Mouse (Mus musculus): ENCODE data around the gene Sypl. TPM values are rescaled to one million over a fixed set of nuclear protein-coding genes. Genes with fewer than 3 reads are reported as not detected.

Sypl gene
- polyA plus RNA-seq, 1 experiment from 2014 or later, result 95.8 TPM

- Histone ChIP-seq H3K27me3 (replicated peaks) (peaks cover 10% of the 10 kb centered on the region; the same call in 1 of the 2 replicates), H3K27ac (ENCODE audit: poor library complexity, severe bottlenecking) (no peak overlapping the region), H3K4me3 (no peak overlapping the region), H3K9me3 (replicated peaks) (peaks cover 5% of the 10 kb centered on the region; the same call in 1 of the 2 replicates), H3K4me1 (replicated peaks) (no peaks in the 10 kb centered on the region), H3K4me2 (no peak overlapping the region), H3K9ac (no peak overlapping the region), H3K36me3 (no peaks in the 10 kb centered on the region)
- 73% methylated on average over 6 of the region's 6 CpGs for WGBS
- no peak for ATAC-seq (ENCODE audit: insufficient number of reproducible peaks, low FRiP score)
Measured at GRCm38 (mm10) chr12:33020011-33020410, 66.3 kb downstream of the Sypl start.

- WGBS, result 72% methylated on average over 9 of the region's 9 CpGs
- ATAC-seq (ENCODE audit: insufficient number of reproducible peaks, low FRiP score), result no peak
- Histone ChIP-seq H3K4me2 (no peak overlapping the region), H3K9me3 (replicated peaks) (peaks cover 5% of the 10 kb centered on the region; the same call in 1 of the 2 replicates), H3K9ac (no peak overlapping the region), H3K36me3 (no peaks in the 10 kb centered on the region), H3K27ac (ENCODE audit: poor library complexity, severe bottlenecking) (no peak overlapping the region), H3K4me1 (replicated peaks) (no peaks in the 10 kb centered on the region), H3K4me3 (no peak overlapping the region), H3K27me3 (replicated peaks) (peaks cover 5% of the 10 kb centered on the region; the same call in 1 of the 2 replicates)
Measured at GRCm38 (mm10) chr12:33021140-33021539, 67.4 kb downstream of the Sypl start.

- Histone ChIP-seq H3K9ac (no peak overlapping the region), H3K27me3 (replicated peaks) (no peaks in the 10 kb centered on the region), H3K4me3 (no peak overlapping the region), H3K36me3 (no peaks in the 10 kb centered on the region), H3K27ac (ENCODE audit: poor library complexity, severe bottlenecking) (no peak overlapping the region), H3K9me3 (replicated peaks) (peaks cover 5% of the 10 kb centered on the region; the same call in 1 of the 2 replicates), H3K4me2 (no peak overlapping the region), H3K4me1 (replicated peaks) (no peaks in the 10 kb centered on the region)
- 89% methylated on average over 4 of the region's 4 CpGs for WGBS
- ATAC-seq (ENCODE audit: insufficient number of reproducible peaks, low FRiP score), result no peak
Measured at GRCm38 (mm10) chr12:33021751-33022150, 68.1 kb downstream of the Sypl start.

GRCm38 (mm10) chr12:33024524-33024923 is 70.8 kb downstream of the Sypl start:
- H3K4me3 ChIP-seq, result no peak overlapping the region
- no peaks in the 10 kb centered on the region for H3K36me3 ChIP-seq
- no peak for ATAC-seq (ENCODE audit: insufficient number of reproducible peaks, low FRiP score)
- H3K4me1 ChIP-seq (replicated peaks), result peaks cover 21% of the 10 kb centered on the region
- 48% methylated on average over 6 of the region's 6 CpGs for WGBS
- no peak overlapping the region for H3K27ac ChIP-seq (ENCODE audit: poor library complexity, severe bottlenecking)
- no peak overlapping the region for H3K9ac ChIP-seq
- peaks cover 6% of the 10 kb centered on the region; the same call in 1 of the 2 replicates for H3K27me3 ChIP-seq (replicated peaks)
- no peak overlapping the region for H3K4me2 ChIP-seq
- peaks cover 5% of the 10 kb centered on the region; the same call in 1 of the 2 replicates for H3K9me3 ChIP-seq (replicated peaks)

GRCm38 (mm10) chr12:33027093-33027492 is 73.4 kb downstream of the Sypl start:
- WGBS, result 3% methylated on average over 10 of the region's 10 CpGs
- no peak overlapping the region for H3K27ac ChIP-seq (ENCODE audit: poor library complexity, severe bottlenecking)
- peaks cover 5% of the 10 kb centered on the region; the same call in 1 of the 2 replicates for H3K9me3 ChIP-seq (replicated peaks)
- H3K27me3 ChIP-seq (replicated peaks), result peaks cover 6% of the 10 kb centered on the region
- peak overlapping the region; percentile 52 for H3K4me2 ChIP-seq
- no peak overlapping the region for H3K9ac ChIP-seq
- peak; percentile 70; the same call in 1 of the 2 replicates for ATAC-seq (ENCODE audit: insufficient number of reproducible peaks, low FRiP score)
- no peaks in the 10 kb centered on the region for H3K36me3 ChIP-seq
- peaks cover 21% of the 10 kb centered on the region for H3K4me1 ChIP-seq (replicated peaks)
- no peak overlapping the region for H3K4me3 ChIP-seq

GRCm38 (mm10) chr12:33028109-33028691 is 74.5 kb downstream of the Sypl start:
- no peak overlapping the region for H3K4me3 ChIP-seq
- 49% methylated on average over 10 of the region's 10 CpGs for WGBS
- H3K4me1 ChIP-seq (replicated peaks), result peaks cover 21% of the 10 kb centered on the region
- no peak for ATAC-seq (ENCODE audit: insufficient number of reproducible peaks, low FRiP score)
- H3K27me3 ChIP-seq (replicated peaks), result peaks cover 6% of the 10 kb centered on the region
- H3K4me2 ChIP-seq, result 0 out of 2 replicates have a peak overlapping the region, but pooled peaks have one; percentile 5
- H3K27ac ChIP-seq (ENCODE audit: poor library complexity, severe bottlenecking), result no peak overlapping the region
- H3K36me3 ChIP-seq, result no peaks in the 10 kb centered on the region
- no peaks in the 10 kb centered on the region for H3K9me3 ChIP-seq (replicated peaks)
- no peak overlapping the region for H3K9ac ChIP-seq

GRCm38 (mm10) chr12:33028708-33029107 is 75.0 kb downstream of the Sypl start:
- H3K27me3 ChIP-seq (replicated peaks), result peaks cover 6% of the 10 kb centered on the region
- ATAC-seq (ENCODE audit: insufficient number of reproducible peaks, low FRiP score), result no peak; the same call in 1 of the 2 replicates
- 48% methylated on average over 13 of the region's 13 CpGs for WGBS

More at GRCm38 (mm10) chr12:33028708-33029107, 75.0 kb downstream of the Sypl start:
- Histone ChIP-seq H3K4me2 (0 out of 2 replicates have a peak overlapping the region, but pooled peaks have one; percentile 5), H3K27ac (ENCODE audit: poor library complexity, severe bottlenecking) (no peak overlapping the region), H3K36me3 (no peaks in the 10 kb centered on the region), H3K4me1 (replicated peaks) (peaks cover 21% of the 10 kb centered on the region), H3K9me3 (replicated peaks) (no peaks in the 10 kb centered on the region), H3K9ac (no peak overlapping the region), H3K4me3 (no peak overlapping the region)

Other genes with a start within 250 kb of the Sypl start
- 18.9 TPM in 2 replicates for gene Nampt, start 134.3 kb upstream of the Sypl start, polyA plus RNA-seq (2016; fragmentation: Nextera tagmentation; extraction: Ambion mirVana)
- gene Cdhr3, start 139.0 kb downstream of the Sypl start, polyA plus RNA-seq (2016; fragmentation: Nextera tagmentation; extraction: Ambion mirVana), result 0.10 and 0.18 TPM in 2 replicates
- gene Atxn7l1, start 193.8 kb downstream of the Sypl start, polyA plus RNA-seq (2016; fragmentation: Nextera tagmentation; extraction: Ambion mirVana), result 11.1 and 11.4 TPM in 2 replicates

Data from heart, embryonic 12.5 days (tissue).